Mouse (Mus musculus): ENCODE data around the gene Srpr. TPM values are rescaled to one million over a fixed set of nuclear protein-coding genes. Genes with fewer than 3 reads are reported as not detected.

Gene Srpr
- total RNA-seq, 2 experiments from 2014 or later = 65.3 to 68.5 TPM

GRCm38 (mm10) chr9:35290417-35290816 is 90.4 kb downstream of the Srpr start:
- no peak for DNase-seq (ENCODE audit: low spot score in 2 of 2)
- intact Hi-C loops (cut with DNase I) = no loop called here

- intact Hi-C loops (cut with DNase I) = no loop called here
Measured at GRCm38 (mm10) chr9:35290916-35291315, 90.9 kb downstream of the Srpr start.

GRCm38 (mm10) chr9:35293465-35293864 is 93.5 kb downstream of the Srpr start:
- peak in 1 of 2 experiments; percentile 46 for DNase-seq (ENCODE audit: low spot score in 2 of 2)
- intact Hi-C loops (cut with DNase I) = no loop called here

More at GRCm38 (mm10) chr9:35290916-35291315, 90.9 kb downstream of the Srpr start:
- no peak for DNase-seq (ENCODE audit: low spot score in 2 of 2)

Other genes starting within 250 kb of the Srpr start
- 10 to 100 TPM; 22.7 to 31.3 TPM for gene St3gal4, start 80.9 kb upstream of the Srpr start, total RNA-seq (2021)
- gene Dcps, start 24.1 kb upstream of the Srpr start, total RNA-seq (2021) = 10 to 100 TPM; 17.0 to 17.9 TPM
- gene Tirap, start 116 bp downstream of the Srpr start, total RNA-seq (2021) = 1 to 10 TPM; 1.2 to 1.7 TPM
- gene Foxred1, start 10.9 kb downstream of the Srpr start, total RNA-seq (2021) = 10 to 100 TPM; 35.0 to 42.5 TPM
- gene Fam118b, start 67.6 kb downstream of the Srpr start, total RNA-seq (2021) = 10 to 100 TPM; 23.5 to 25.2 TPM
- gene Rpusd4, start 67.7 kb downstream of the Srpr start, total RNA-seq (2021) = 1 to 10 TPM; 8.4 to 9.2 TPM
- 1 to 10 TPM; 7.4 to 7.7 TPM for gene Cdon, start 221.0 kb downstream of the Srpr start, total RNA-seq (2021)

All from left cerebral cortex, postnatal 25 days (tissue).